Comparison of ENCODE assay signal across 13 mouse cellular contexts in the genomic region with DNA sequence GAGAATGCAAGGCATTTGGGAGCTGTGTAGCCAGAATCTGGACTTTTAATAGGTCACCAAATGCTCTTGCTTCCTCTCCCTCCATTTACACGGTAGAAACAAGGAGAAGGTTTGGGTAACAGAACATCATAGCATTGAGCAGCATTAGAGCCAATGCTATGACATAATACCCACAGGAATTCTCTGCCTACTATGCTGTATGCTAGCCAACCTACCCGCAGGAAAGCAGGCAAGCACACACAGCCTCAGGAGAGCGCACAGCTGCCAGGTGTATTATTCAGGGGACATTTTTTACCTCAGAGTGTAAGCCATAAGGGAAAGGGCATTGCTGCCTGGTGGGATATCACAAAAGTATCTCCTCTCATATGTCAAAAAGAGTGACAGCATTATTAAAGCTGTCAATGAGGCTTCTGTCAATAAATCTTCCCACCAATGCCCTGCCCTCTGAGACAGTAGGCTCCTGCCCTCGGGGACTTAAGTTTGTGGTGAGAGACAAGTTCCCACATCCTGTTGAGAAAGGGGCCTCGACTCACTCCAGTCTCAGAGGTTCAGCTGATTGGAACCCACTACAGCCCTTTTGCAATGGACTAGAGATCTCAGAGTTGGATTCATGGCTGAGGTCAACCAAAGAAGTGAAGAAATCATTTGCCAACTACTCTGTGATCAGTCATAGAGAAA. TPM values are rescaled to one million over a fixed set of nuclear protein-coding genes. Genes with fewer than 3 reads are reported as not detected.
DNase-seq lines count a peak whose midpoint lies in the region; ATAC-seq and TF ChIP-seq lines count a peak whose summit lies in the region.
"Had no signal": no experiment of that assay in that cellular context is flagged by ENCODE, and none has a peak within 500 bp of the region (broad histone marks: within the 10 kb centered on the region; RNA-seq: fewer than 3 reads in every experiment).

No protein-coding gene starts in this region.

- no peak overlapping the region for H3K4me2 ChIP-seq in liver, embryonic 11.5 days
- H3K4me2 ChIP-seq in liver, embryonic 12.5 days = no peak overlapping the region
- H3K4me2 ChIP-seq: embryonic facial prominence, embryonic 15.5 days; liver, embryonic 15.5 days had no signal

- POLR2A ChIA-PET in Patski (lab: Charles Lee) = no interaction called here

- H3K27ac ChIP-seq in liver, embryonic 11.5 days (ENCODE audit: low read depth, low read length) = no peak overlapping the region
- H3K27ac ChIP-seq in liver, embryonic 12.5 days = no peak overlapping the region
- H3K27ac ChIP-seq: embryonic facial prominence, embryonic 15.5 days; hindbrain, postnatal 0 days; liver, embryonic 15.5 days had no signal

- ATAC-seq in liver, embryonic 11.5 days (replicated peaks; ENCODE audit: low FRiP score) = no peak
- no peak for ATAC-seq in liver, embryonic 12.5 days
- ATAC-seq in Patski = peak; percentile 93
- ATAC-seq: hindbrain, postnatal 0 days had no signal

- H3K36me3 ChIP-seq in liver, embryonic 11.5 days (ENCODE audit: control insufficient read depth, insufficient read depth, low read length) = no peaks in the 10 kb centered on the region
- H3K36me3 ChIP-seq in liver, embryonic 12.5 days = no peaks in the 10 kb centered on the region
- H3K36me3 ChIP-seq: embryonic facial prominence, embryonic 15.5 days; liver, embryonic 15.5 days had no signal

- H3K4me3 ChIP-seq in liver, embryonic 11.5 days (ENCODE audit: low read depth, low read length) = no peak overlapping the region
- no peak overlapping the region for H3K4me3 ChIP-seq in liver, embryonic 12.5 days
- H3K4me3 ChIP-seq: embryonic facial prominence, embryonic 15.5 days; liver, embryonic 15.5 days had no signal

- intact Hi-C loops in left cerebral cortex, postnatal 14 days (cut with DNase I) = no loop called here

- TF ChIP-seq CTCF in Patski (IDR thresholded peaks at IDR 0.05) = no peak

- peak; percentile 23 for DNase-seq in liver, embryonic 11.5 days (ENCODE audit: low spot score)
- DNase-seq in Patski (ENCODE audit: low read depth, low spot score) = peak; percentile 60
- peak; percentile 8 for DNase-seq in lung, postnatal 10 days
- peak; percentile 72 for DNase-seq in thymus, postnatal 25 days
- DNase-seq in left cerebral cortex, adult 18-20 months (ENCODE audit: low spot score in 2 of 2) = no peak
- no peak for DNase-seq in urinary bladder, adult 2 months (ENCODE audit: low spot score)
- no peak for DNase-seq in left cerebral cortex, postnatal 14 days (ENCODE audit: low spot score in 2 of 2)
- DNase-seq: gastrocnemius, postnatal 10 days; layer of hippocampus, adult 9-11 months had no signal

- WGBS in liver, embryonic 11.5 days = 34% methylated on average over 5 of the region's 5 CpGs
- WGBS in liver, embryonic 12.5 days (ENCODE audit: insufficient replicate concordance) = 31% methylated on average over 5 of the region's 5 CpGs

- in situ Hi-C loops in Patski (cut with MboI; ENCODE audit: low pct_unique_long_range_greater_than_20kb) = loop anchor here (5.0 to 25.0 kb wide), 3 partner anchors 137 to 1337 kb away; partner anchors contain the start of genes C9 and Ptger4

- CTCF ChIA-PET in Patski (lab: Charles Lee) = interaction anchor here (1.3 kb wide), 2 partner anchors 315 to 383 kb away, joined by 3 to 4 read pairs; no protein-coding TSS in a partner anchor

- H3K27me3 ChIP-seq in liver, embryonic 11.5 days (replicated peaks; ENCODE audit: control insufficient read depth, insufficient read depth, low read length) = no peaks in the 10 kb centered on the region
- H3K27me3 ChIP-seq in liver, embryonic 12.5 days (replicated peaks) = no peaks in the 10 kb centered on the region
- no peaks in the 10 kb centered on the region for H3K27me3 ChIP-seq in Patski
- H3K27me3 ChIP-seq: embryonic facial prominence, embryonic 15.5 days; liver, embryonic 15.5 days had no signal

- H3K4me1 ChIP-seq in liver, embryonic 11.5 days (replicated peaks; ENCODE audit: control insufficient read depth, insufficient read depth, low read length) = peaks cover 7% of the 10 kb centered on the region
- peaks cover 27% of the 10 kb centered on the region for H3K4me1 ChIP-seq in liver, embryonic 12.5 days

- no peak overlapping the region for H3K9ac ChIP-seq in liver, embryonic 11.5 days (ENCODE audit: low read depth, low read length)
- no peak overlapping the region for H3K9ac ChIP-seq in liver, embryonic 12.5 days
- H3K9ac ChIP-seq: embryonic facial prominence, embryonic 15.5 days; liver, embryonic 15.5 days had no signal

- no peaks in the 10 kb centered on the region for H3K9me3 ChIP-seq in liver, embryonic 11.5 days (ENCODE audit: control insufficient read depth, low read length)
- H3K9me3 ChIP-seq in liver, embryonic 12.5 days (replicated peaks) = no peaks in the 10 kb centered on the region
- H3K9me3 ChIP-seq: embryonic facial prominence, embryonic 15.5 days; liver, embryonic 15.5 days had no signal

RNA-seq across cellular contexts. Expression of gene Fyb, which starts 51.8 kb away (rescaled TPM):
- polyA plus RNA-seq in liver, embryonic 11.5 days (2014; fragmentation: Nextera tagmentation; extraction: Ambion mirVana) = 38.7 and 41.1 TPM in 2 replicates
- 32.2 and 36.7 TPM in 2 replicates for polyA plus RNA-seq in liver, embryonic 12.5 days (2016; fragmentation: Nextera tagmentation; extraction: Ambion mirVana)
- 1.3 TPM for polyA plus RNA-seq in Patski (2021)
- total RNA-seq in left cerebral cortex, adult 18-20 months (2021) = 10 to 100 TPM in 1 of 2 experiments, 1 to 10 TPM in 1; 5.9 to 12.9 TPM
- 9.9 and 12.1 TPM in 2 replicates for polyA plus RNA-seq in urinary bladder, adult 2 months (2012; rRNA removed)
- 10 to 100 TPM; 11.5 to 13.1 TPM for total RNA-seq in left cerebral cortex, postnatal 14 days (2021)

Comparison
In these comparisons a context has a peak if more than half of its experiments do, and no peak if none do; other contexts are left out.
1. DNase-seq: peak in liver, embryonic 11.5 days (single experiment), Patski (single experiment), lung, postnatal 10 days (single experiment) and thymus, postnatal 25 days (single experiment); none in left cerebral cortex, adult 18-20 months (0 of 2), urinary bladder, adult 2 months (single experiment) and left cerebral cortex, postnatal 14 days (0 of 2).